Mouse (Mus musculus): ENCODE measurements around the gene Sh3bp1.

- no peak for TF ChIP-seq CTCF (IDR thresholded peaks at IDR 0.05; ENCODE audit: extremely low read depth, insufficient read depth, low read length)
- TF ChIP-seq POLR2A (IDR thresholded peaks at IDR 0.05; ENCODE audit: extremely low read depth, insufficient read depth, low read length) = no peak
Measured at GRCm38 (mm10) chr15:78948152-78948725, 48.7 kb downstream of the Sh3bp1 start.
